ENCODE assay signal across 28 mouse cellular contexts in genomic region chr1:84357216-84357615, GRCm38 (mm10).
"Had no signal": no experiment of that assay in that cellular context is flagged by ENCODE, and none has a peak within 500 bp of the region (broad histone marks: within the 10 kb centered on the region; RNA-seq: fewer than 3 reads in every experiment).

No protein-coding gene starts in this region.

- H3K27me3 ChIP-seq: embryonic facial prominence, embryonic 12.5 days; embryonic facial prominence, embryonic 13.5 days; embryonic facial prominence, embryonic 15.5 days; forebrain, embryonic 12.5 days; forebrain, embryonic 13.5 days; forebrain, embryonic 15.5 days; heart, embryonic 12.5 days had no signal

- ATAC-seq: forebrain, embryonic 13.5 days; forebrain, embryonic 14.5 days; forebrain, embryonic 15.5 days; forebrain, embryonic 16.5 days; forebrain, postnatal 0 days had no signal

- H3K9ac ChIP-seq: embryonic facial prominence, embryonic 12.5 days; embryonic facial prominence, embryonic 13.5 days; embryonic facial prominence, embryonic 15.5 days; forebrain, embryonic 12.5 days; forebrain, embryonic 13.5 days; forebrain, embryonic 15.5 days; forebrain, postnatal 0 days; heart, embryonic 12.5 days had no signal

- H3K27ac ChIP-seq: embryonic facial prominence, embryonic 10.5 days; embryonic facial prominence, embryonic 12.5 days; embryonic facial prominence, embryonic 13.5 days; embryonic facial prominence, embryonic 15.5 days; forebrain, embryonic 10.5 days; forebrain, embryonic 12.5 days; forebrain, embryonic 13.5 days; forebrain, embryonic 15.5 days; gastrocnemius, adult 2 months; heart, embryonic 10.5 days had no signal

- H3K4me1 ChIP-seq: embryonic facial prominence, embryonic 10.5 days; embryonic facial prominence, embryonic 12.5 days; embryonic facial prominence, embryonic 13.5 days; embryonic facial prominence, embryonic 15.5 days; forebrain, embryonic 10.5 days; forebrain, embryonic 12.5 days; forebrain, embryonic 13.5 days; forebrain, embryonic 15.5 days; heart, embryonic 10.5 days; heart, embryonic 12.5 days had no signal

- DNase-seq: cerebellum, adult 2 months; cerebellum, adult 8-10 months; cerebellum, adult 9-10 months; cerebellum, adult 9-11 months; cerebellum, postnatal 10 days; cerebellum, postnatal 25 days; cerebellum, postnatal 36 days; embryo, embryonic 11 days; forebrain, postnatal 0 days; gastrocnemius, adult 2 months; gastrocnemius, postnatal 10 days; gastrocnemius, postnatal 14 days; gastrocnemius, postnatal 25 days; gastrocnemius, postnatal 36 days; heart, adult 18-20 months had no signal

- H3K4me3 ChIP-seq: embryonic facial prominence, embryonic 10.5 days; embryonic facial prominence, embryonic 12.5 days; embryonic facial prominence, embryonic 13.5 days; embryonic facial prominence, embryonic 15.5 days; erythroblast, embryonic 14.5 days; forebrain, embryonic 10.5 days; forebrain, embryonic 12.5 days; forebrain, embryonic 13.5 days; forebrain, embryonic 15.5 days; gastrocnemius, adult 2 months; heart, embryonic 10.5 days; heart, embryonic 12.5 days had no signal

- H3K36me3 ChIP-seq: embryonic facial prominence, embryonic 10.5 days; embryonic facial prominence, embryonic 12.5 days; embryonic facial prominence, embryonic 13.5 days; embryonic facial prominence, embryonic 15.5 days; forebrain, embryonic 10.5 days; forebrain, embryonic 12.5 days; forebrain, embryonic 15.5 days; heart, embryonic 10.5 days; heart, embryonic 12.5 days had no signal
